Mouse (Mus musculus) MN1 (cell line): Measurements from ENCODE around the gene Celf2.

Experiments
- DNase-seq: peaks from one replicate; pipeline ENCODE4 v3.0.0-alpha.2; 2016; ENCODE audit warnings: low spot score

The Celf2 gene

DNA sequence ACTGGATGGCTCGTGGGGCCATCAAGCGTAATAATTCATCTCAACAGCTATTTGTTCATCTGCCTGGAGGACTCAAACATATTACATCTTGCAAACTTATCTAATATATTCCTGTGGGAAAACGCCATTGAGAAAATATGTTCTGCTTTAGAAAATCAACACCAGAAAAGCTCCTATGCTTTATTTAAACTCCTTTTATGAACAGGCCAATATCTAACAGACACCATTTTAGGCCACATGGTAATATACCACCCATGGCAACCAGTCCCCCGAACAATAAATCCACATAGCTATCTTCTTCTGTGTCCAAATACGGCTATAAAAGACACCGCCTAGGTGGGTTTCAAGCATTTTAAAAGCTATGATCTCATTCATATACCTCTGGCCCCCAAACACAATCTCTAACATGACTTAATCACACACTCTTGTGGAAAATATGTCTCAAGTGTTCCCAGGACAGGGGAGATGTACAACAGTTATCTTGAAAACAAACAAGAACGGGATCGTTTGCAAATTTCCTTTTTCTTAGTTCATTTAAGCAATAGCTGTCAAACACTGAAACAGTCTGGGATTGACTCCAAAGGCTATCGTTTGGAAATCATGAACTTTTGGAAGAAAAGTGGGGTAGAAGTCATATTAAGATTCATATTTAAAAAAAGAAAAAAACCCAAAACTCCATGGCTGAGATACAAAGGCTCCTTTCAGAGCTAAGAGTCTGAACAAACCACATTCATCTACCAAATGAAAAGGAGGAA, 639.2 kb downstream of the Celf2 start:
- no peak for DNase-seq

DNA sequence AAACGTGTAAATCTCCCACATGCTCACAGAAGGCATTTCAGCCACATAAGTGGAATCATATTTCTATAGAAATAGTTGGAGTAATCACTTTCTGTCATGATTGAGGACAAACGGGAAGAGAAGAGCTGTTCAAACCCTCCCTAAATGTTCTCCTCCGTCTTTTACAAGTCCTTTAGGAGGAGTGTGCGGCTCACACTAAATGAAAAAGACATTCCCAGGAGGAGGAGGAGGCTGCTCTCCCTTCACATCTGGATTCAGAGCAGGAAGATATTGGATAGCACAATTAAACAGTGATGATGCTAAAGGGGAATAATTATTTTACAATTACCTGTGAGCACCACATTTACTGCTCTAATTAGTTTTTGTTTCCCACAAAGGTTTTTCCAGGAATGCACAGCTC, 642.1 kb downstream of the Celf2 start:
- no peak for DNase-seq

DNA sequence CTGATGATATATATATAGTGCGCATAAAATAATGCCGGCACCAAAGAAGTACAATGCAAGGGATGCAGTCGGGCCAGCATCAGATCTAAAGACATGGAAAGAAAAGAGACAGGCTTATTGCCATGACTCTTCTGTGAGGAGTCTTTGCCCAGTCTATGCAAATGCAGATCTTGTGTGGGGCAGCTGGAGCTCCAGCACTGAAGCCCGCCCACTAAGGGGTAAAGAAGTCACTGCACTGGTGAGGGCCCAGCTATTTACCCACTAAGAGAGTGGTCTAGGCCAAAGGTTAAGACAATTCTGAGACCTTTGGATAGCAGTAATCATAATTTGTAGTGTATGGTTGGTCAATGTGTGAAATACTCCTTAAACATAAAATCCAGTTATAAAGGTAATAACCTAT, 643.6 kb downstream of the Celf2 start:
- no peak for DNase-seq

DNA sequence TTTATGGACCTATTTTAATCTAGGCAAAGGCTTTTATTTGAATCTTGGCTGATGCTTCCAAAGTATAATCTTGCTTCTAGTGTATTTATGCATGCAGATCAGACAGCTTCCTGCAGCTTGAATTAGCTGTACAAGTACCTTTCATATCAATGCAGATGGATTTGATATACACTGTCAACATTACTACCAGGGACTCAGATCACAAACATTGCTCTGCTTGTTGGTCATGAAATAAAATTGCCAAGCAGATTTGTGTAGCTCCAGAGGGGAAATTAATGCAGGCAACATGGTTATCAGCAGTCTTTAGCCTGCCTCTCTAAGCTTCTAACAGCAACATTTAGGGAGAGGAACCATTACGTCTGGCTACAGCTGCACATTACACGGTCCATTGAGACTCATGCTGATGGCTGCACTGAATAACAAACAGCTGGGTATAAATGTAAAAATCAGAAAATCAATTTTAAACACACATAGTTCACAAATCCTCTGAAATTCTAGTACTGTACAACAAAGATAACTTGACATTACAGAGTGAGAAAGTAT, 659.2 kb downstream of the Celf2 start:
- no peak for DNase-seq

DNA sequence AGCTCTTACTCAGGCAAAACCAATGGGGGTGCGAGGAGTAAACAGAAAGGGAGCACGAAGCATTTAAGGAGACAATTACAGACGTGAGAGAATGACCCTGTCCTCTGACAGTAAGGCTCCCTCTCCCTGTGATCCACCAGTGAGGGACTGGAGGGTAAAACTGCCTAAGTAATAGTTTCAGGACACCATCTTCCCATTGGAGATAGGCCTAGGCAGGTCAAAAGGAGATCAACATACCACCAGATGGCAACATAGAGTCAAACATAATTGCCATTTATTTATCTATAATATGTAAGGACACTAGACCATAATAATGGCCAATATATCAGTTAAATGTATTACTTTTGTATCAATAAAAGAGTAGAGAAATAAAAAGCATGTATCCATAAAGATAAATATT, 660.0 kb downstream of the Celf2 start:
- no peak for DNase-seq

DNA sequence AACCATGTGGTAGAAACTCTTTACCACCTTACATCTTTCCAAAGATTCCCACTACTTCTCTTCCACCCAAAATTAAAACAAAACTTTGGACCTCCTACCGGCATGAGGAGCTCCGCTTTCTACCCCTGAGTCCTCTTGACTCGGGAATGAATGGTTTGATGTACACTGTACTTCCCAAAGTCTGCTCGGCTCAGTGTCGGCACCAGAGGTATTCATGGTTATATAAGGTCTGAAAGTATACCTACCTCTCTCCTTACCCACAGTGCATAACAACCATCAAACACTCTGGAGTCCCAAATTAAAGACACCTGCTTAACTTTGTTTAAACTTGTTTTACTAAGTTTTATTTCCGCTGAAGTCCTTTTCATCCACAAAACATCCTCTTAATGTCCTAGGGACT, 679.3 kb downstream of the Celf2 start:
- DNase-seq: no peak

DNA sequence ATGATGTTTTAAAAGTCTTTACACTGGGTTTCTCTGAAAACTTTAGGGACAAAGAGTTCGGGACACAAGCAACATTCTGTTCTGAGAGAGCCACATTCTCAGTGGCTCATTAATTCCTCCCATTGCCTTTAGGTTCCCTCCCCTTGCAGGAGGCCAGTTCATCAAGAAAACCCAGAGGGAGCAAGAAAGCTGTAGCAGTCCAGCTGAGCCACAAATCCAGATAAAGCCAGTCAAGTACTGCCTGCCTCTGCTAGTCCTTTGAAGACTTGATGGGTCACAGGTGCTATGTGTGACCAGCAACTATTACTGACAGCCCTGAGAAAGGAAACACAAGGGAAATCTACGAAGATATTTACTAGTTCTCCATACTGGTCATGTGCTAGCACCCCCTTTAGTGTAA, 681.8 kb downstream of the Celf2 start:
- DNase-seq: no peak

DNA sequence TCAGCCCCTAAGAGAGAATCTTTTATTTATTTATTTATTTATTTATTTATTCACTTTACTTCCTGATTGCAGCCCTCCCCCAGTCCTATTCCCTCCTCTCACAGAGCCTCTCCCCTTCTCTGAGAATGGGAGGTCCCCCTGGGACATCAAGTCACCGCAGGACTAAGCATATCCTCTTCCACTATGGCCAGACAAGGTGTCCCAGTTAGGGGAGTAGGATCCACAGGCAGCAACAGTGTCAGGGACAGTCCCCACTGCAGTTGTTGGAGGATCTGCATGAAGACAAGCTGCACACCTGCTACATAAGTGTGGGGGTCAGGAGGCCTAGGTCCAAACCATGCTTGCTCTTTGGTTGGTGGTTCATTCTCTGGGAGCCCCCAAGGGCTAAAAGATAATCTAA, 686.3 kb downstream of the Celf2 start:
- DNase-seq: no peak

DNA sequence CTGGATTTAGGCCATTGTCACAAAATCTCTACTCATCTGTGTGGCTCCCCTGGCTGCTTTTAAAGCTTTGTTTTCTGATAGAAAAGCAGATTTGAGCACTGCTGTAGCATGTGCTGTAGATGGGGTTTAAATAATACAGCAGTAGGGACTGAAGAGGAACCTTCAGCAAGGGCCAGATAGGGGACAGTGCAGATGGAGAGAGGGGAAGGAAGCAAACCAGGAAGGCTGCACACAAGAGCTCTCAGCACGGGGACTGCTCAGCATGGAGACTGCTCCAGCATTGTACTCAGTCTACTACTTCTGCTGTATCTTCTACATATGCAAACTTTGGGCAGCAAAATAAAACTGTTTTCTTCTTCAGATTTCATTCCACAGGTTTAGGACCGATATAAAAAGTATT, 687.8 kb downstream of the Celf2 start:
- DNase-seq: no peak

DNA sequence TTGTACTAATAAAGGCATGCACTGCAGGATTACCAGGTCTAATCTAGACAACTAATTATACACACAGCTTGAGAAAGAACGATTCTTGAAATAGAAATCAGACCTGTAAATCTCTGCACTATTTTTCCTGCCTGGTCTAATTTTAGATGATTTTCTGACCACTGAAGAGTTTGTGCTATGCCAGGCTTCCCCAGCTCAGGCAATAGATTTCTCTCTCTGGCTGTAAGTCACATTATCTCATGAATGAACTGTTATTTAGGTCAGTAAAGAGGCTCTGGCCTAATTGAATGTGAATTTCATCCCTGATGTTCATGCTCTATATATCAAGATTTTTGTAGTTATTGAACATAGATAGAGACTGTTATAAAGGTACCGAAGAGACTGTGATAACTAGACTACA, 694.1 kb downstream of the Celf2 start:
- DNase-seq: no peak

DNA sequence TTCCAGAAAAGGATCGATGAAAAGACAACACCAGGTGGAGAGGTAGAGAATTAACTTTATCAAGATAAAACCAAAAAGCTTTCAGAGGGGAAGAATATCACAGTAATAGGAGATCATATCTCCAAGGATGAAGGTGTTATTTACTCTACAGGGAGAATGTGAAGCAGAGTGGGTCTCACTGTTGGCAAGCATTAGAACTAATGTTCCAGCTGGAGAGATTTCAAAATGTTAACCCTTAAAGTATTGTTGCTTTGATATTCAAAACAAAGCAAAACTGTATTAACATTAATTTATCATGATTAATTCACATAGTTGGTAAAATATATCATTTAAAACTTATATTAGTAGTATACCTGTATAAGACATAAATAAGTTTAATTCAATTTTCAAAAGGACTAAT, 700.6 kb downstream of the Celf2 start:
- DNase-seq: no peak

DNA sequence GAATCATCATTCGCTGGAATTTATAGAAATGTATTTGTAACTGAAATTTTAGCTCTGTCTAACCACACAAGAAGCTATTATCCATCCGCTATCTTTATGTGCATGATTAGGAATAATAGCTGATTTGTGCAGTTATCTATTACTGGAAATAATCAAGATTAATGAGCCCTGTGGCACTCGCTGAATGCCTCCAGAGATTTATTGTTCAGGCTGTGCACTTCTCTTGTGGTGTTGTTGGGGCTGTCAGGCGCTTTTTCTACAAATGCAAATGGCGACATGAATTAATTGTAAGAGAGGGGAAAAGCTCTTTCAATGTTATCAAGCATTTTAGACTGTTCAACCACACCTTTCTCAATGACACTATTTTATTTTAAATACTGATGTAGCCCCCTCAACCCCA, 712.6 kb downstream of the Celf2 start:
- DNase-seq: no peak

DNA sequence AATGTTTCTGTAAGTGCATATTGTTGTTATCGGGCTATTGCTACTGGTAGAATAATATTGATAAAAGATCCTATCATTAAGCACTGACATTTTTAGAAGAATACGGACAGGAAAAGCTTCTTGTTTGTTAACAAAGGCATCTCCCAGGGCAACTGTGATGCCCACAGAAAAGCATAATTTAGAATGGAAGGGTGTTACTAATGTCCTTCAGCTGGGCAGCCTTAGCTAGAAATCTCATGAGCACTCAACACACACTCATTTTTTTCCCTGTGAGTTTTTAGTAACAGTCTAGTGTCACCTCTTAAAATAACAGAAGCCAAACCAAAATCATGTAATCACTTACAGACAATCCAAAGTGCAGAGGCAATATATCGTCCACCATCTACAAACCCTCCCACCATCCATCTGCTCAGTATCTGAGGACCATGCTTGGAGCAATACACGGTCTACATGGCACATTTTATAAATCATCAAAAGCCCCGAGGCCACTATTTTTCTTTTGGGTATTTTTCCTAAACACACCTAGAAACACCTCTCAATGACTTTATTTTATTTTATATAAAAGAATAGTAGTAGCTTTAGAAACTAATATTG, 713.3 kb downstream of the Celf2 start:
- no peak for DNase-seq

DNA sequence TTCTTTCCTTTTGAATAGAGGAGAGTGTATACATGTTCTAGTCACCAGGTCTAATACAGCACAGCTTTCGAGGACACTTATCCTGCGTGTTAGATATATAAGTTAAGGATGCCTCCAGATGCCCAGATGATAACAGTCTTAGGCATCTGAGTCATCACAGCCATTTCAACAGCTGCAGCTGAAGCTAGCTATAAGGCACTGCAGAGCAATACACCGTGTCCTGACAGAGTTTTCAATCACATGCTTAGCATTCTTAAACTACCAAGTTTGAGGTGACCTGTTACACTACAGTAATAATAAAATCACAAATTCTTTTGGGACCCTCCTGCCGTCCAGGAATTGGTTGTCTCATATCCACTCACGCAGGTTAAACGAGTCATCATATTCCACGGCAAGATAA, 714.5 kb downstream of the Celf2 start:
- no peak for DNase-seq

DNA sequence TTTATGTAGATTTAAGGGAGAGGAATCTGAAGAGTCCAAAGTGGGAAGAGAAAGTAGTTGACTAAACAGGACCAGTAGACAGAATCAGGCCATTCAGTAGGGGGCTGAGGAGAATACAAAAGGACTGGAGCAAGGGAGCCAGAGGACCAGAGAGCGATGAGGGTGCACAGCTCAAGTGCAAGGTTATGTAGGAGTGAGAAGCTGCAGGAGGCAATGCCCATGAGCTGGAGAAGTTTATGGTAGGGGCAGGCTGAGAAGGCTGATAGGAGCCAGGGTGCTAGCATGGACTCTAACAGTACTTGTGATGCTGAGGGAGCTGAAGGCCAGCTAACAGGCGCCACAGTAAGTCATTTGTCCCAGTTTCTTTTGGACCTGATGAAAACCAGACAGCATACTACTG, 718.5 kb downstream of the Celf2 start:
- DNase-seq: no peak

DNA sequence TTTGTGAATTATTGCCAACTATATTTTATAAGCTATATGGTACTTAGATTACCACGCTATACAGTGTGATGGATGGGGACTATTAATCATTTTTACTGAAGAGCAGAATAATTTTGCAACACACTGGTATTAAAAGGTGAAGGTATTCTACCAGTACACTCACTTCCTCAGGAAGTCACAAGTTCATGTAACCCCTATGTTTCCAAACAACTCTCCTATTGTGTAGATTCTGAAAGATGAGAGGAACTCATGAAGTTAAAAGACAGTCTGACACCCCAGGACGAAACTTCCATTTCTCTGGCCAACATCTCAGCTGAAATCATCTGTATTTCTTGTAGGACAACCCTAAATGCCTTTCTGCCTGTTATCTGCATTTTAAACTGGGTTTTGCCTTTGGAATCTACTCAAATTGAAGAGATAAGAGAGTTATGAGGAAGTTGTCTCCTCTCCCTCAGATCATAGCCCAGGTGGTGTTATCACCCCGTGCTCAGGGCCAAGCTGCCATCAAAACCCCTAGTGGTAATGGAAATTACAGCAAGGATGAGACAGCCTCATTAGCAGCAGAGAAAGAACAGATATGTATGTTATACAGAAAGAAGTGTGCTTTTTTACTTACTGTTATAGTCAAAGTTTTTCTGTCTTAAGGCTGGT, 722.7 kb downstream of the Celf2 start:
- DNase-seq: no peak

DNA sequence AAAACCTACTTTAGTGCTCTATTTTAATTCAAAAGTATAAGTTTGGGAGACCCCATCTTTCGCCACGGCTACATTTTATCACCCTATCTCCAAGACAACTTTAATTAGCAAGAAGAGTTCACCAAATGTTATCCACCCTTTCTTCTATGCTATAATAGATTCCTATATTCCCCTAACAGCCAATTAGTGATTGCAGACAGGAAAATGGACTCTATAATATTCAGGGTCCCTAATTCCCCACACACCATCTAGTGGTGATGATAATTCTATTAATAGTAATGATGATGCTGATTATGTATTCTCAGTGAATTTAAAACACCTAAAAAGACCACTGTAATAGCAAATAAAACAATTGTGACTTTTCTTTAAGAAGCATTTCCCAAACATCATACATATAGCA, 739.1 kb downstream of the Celf2 start:
- no peak for DNase-seq

DNA sequence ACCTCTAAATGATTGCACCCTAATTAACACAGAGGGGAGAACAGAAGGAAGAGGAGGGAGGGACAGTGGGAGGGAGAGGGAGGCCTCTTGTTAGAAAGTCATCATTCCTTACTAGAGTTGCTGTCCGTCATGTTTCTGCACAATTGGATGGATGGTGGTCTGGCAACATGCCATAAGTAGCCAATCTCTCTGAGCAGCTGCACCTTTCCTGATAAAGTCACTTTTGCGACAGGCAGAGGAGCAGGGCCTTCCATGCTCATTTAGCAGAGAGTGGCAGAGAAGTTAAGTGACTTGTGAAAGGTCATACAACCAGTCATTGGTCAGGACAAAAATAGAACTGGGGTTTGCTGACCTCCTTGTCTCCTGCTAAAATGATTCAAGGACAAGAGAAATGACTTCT, 747.0 kb downstream of the Celf2 start:
- no peak for DNase-seq

DNA sequence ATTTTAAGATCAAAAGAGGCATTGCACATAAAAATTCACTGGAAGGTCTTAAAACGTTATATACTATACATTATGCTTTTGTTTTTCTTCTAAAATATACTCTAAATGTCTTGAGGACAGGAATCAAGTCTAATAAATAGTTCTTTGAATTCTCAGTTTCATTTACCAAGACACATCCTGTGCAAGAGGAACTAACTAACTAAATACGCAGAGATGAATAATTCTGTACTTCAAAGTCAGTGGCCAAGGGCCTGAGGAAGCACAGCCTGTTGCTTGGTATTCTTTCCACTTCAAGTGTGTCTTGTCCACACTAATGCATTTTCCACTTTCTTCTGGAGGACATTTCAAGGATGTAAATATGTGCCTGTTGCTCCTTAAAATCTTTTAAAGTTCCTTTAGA, 766.2 kb downstream of the Celf2 start:
- no peak for DNase-seq

DNA sequence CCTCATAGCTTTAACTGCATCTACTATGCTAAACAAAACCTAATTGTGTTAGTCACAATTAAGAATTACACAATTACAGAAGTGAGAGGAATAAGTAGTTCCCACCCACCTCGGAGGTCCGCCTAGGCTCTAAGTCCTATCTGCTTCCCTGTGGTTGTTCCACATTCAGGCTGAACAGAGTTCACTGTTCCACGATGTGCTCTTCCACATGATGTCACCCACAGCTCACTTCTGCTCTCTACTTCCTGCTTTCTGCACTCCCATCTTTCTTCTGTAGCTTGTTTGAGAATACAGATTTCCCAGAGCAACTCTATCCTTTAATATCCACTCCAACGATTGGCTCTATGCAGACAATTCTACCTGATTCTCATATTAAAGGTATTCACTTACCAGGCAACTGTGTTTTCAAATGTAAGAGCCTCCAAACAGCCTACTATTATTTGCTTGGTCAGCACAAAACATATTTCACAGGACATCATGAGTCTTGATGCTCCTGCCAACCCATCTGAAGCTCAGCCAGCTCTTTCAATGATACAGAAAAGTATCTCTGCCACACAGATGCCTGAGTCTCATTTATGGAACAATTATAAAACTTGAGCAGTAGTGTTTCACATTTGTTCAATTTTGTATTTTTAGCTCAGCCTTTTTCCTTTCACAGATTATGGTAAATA, 769.2 kb downstream of the Celf2 start:
- DNase-seq: no peak

DNA sequence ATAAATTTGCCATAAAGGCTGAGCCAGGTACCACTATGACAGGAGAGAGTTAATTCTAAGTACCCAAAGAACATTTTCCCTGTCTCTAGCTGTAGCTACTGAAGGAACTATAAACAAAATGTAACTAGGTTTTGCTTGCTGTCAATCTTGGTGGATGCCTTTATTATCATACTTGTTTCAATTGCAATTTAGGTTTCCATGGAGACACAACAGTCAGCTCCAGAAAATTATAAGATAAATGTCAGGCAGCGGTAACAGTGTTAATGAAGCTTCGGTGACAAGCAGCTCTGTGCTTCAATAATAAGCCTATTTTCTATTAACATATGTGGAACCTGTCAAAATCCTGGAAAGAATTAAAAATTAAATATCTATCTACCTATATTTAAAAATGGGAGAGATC, 777.3 kb downstream of the Celf2 start:
- DNase-seq: no peak

DNA sequence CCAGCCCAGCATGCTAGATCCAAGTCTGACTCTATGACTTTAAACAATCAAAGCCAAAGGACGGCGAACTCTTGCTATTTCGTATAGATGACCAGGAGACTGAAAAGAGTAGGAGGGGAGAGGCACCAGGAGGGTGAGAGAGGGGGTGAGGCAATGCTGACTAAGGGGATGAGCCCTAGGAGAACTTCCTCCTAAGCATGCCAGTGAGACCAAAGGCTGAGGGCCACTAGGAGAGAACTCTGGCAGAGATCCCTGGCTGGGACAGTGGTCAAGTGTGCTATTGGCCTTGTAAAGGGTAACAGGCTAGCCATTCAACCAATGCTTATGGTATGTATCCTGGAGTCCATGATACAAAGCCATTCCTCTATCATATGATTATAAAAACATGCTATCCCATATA, 778.5 kb downstream of the Celf2 start:
- no peak for DNase-seq

DNA sequence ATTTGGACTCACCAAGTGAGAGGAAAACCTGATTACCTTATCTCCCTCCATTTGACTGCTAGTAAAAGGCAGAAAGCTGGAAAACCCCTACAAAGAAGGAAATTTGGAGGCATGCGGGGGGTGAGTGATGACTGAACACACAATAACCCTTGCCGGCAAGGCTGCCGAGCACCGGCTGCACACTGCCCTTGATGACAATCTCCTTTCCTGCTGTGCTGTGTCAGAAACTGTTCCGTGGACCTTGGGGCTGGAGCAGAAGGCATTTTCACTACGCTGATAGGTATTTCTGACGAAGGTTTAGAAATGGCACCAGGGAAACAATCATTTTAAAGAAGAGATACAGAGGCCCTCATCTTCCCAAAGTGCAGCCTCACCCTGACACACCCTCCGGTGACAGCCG, 779.4 kb downstream of the Celf2 start:
- no peak for DNase-seq
